Mouse (Mus musculus) G1E (cell line): ENCODE results near the gene Dcpp1. TPM values are rescaled to one million over a fixed set of nuclear protein-coding genes. Genes with fewer than 3 reads are reported as not detected.
"Not testable (repeated sequence)": the region's sequence is repeated elsewhere in the genome, so short reads cannot be mapped to it uniquely, and the experiment has no call there.

Experiments used
- ATAC-seq: 2 replicates; pipeline ENCODE4 v1.8.0; 2016; ENCODE audit warnings: mild to moderate bottlenecking; ENCODE audit not compliant: insufficient number of reproducible peaks, poor library complexity, low FRiP score, severe bottlenecking; ENCODE audit errors: extremely low read depth
- DNase-seq: peaks from one replicate; pipeline ENCODE4 v3.0.0; 2012; ENCODE audit warnings: low spot score
- H3K27me3 ChIP-seq: 2 replicates; pipeline ENCODE4 v1.6.1; 2012; ENCODE audit warnings: mild to moderate bottlenecking, low read length, inconsistent platforms; ENCODE audit not compliant: insufficient read depth
- H3K36me3 ChIP-seq: replicated peaks from 2 replicates; pipeline ENCODE3; 2012; ENCODE audit warnings: mild to moderate bottlenecking, inconsistent platforms
- H3K4me1 ChIP-seq: 2 replicates; pipeline ENCODE4 v1.6.1; 2012; ENCODE audit warnings: low read depth, low read length, inconsistent platforms, mixed read lengths; ENCODE audit not compliant: insufficient read depth
- H3K4me3 ChIP-seq: 2 replicates; pipeline ENCODE4 v1.5.1; 2012; ENCODE audit warnings: low read depth, mild to moderate bottlenecking, inconsistent platforms, low read length, moderate library complexity, mixed read lengths
- H3K9me3 ChIP-seq: replicated peaks from 2 replicates; pipeline ENCODE4 v1.6.1; 2012; ENCODE audit warnings: inconsistent platforms
- CTCF ChIP-seq: IDR thresholded peaks from 2 replicates; pipeline ENCODE4 v1.5.1; 2012; ENCODE audit warnings: low read depth, low read length, inconsistent platforms, mixed read lengths
- GATA1 ChIP-seq: IDR thresholded peaks from 2 replicates; pipeline ENCODE4 v1.6.1; 2012; ENCODE audit warnings: borderline replicate concordance, low read length, inconsistent platforms, mixed read lengths
- GATA2 ChIP-seq: IDR thresholded peaks from 2 replicates; pipeline ENCODE4 v1.6.1; 2012; ENCODE audit warnings: low read depth, low read length, inconsistent platforms, borderline replicate concordance
- POLR2AphosphoS5 ChIP-seq: IDR thresholded peaks from 2 replicates; pipeline ENCODE4 v1.6.1; 2012; ENCODE audit warnings: low read depth, low read length, inconsistent platforms; ENCODE audit not compliant: insufficient replicate concordance
- TAL1 ChIP-seq: conservative IDR thresholded peaks from 2 replicates; pipeline ENCODE4 v1.6.1; 2012; ENCODE audit warnings: low read depth, low read length, inconsistent platforms, mixed read lengths
- polyA plus RNA-seq: library from polyadenylated mRNA; stranded (reverse); fragments of >175 nt; gene quantifications from 2 replicates; pipeline ENCODE4 v1.2.3, GENCODE M21; 2012
- total RNA-seq, 2 experiments: library from RNA; stranded (forward) in 1 of 2; stranded (reverse) in 1 of 2; fragments of 200-1000 nt in 1 of 2; fragments of >200 nt in 1 of 2; fragmentation: Nextera tagmentation in 1 of 2; gene quantifications; 2 replicates each; pipeline ENCODE4 v1.2.3; 2014 to 2017

Gene Dcpp1
- total RNA-seq (2014; fragmentation: Nextera tagmentation), result not detected in 2 replicates
- total RNA-seq (2017), result not detected in 2 replicates
- polyA plus RNA-seq, result not detected in 2 replicates

- not testable (repeated sequence) for H3K27me3 ChIP-seq, H3K4me1 ChIP-seq, DNase-seq, H3K36me3 ChIP-seq, ATAC-seq, H3K4me3 ChIP-seq, H3K9me3 ChIP-seq
Observed at GRCm38 (mm10) chr17:23880576-23880975, at the start of gene Dcpp1, which contains the start of gene Dcpp2. Gene Dcpp1 (plus strand): TSS chr17:23880876. Gene Dcpp2 (plus strand): TSS chr17:23880880.

GRCm38 (mm10) chr17:23831201-23831600 is 49.5 kb upstream of the Dcpp1 start:
- no peak for DNase-seq
- Histone ChIP-seq H3K36me3 (peaks cover 14% of the 10 kb centered on the region), H3K27me3 (peaks cover 32% of the 10 kb centered on the region), H3K4me3 (no peak overlapping the region), H3K4me1 (peaks cover 31% of the 10 kb centered on the region), H3K9me3 (no peaks in the 10 kb centered on the region)
- no peak for TF ChIP-seq TAL1
- TF ChIP-seq GATA1, result no peak
- TF ChIP-seq CTCF, result no peak
- no peak for TF ChIP-seq GATA2
- TF ChIP-seq POLR2AphosphoS5, result no peak
- no peak for ATAC-seq

- no peak for ATAC-seq
- TF ChIP-seq POLR2AphosphoS5 (no peak), TAL1 (no peak), GATA1 (no peak), GATA2 (no peak), CTCF (no peak)
- no peak for DNase-seq
- Histone ChIP-seq H3K4me1 (peaks cover 8% of the 10 kb centered on the region), H3K9me3 (no peaks in the 10 kb centered on the region), H3K4me3 (no peak within 1 kb of the TSS), H3K27me3 (peaks cover 51% of the 10 kb centered on the region), H3K36me3 (no peaks in the 10 kb centered on the region)
Observed at GRCm38 (mm10) chr17:23836006-23836575, 44.6 kb upstream of the Dcpp1 start, which contains the start of gene Prss33. Gene Prss33 (minus strand): TSS chr17:23836056.

DNA sequence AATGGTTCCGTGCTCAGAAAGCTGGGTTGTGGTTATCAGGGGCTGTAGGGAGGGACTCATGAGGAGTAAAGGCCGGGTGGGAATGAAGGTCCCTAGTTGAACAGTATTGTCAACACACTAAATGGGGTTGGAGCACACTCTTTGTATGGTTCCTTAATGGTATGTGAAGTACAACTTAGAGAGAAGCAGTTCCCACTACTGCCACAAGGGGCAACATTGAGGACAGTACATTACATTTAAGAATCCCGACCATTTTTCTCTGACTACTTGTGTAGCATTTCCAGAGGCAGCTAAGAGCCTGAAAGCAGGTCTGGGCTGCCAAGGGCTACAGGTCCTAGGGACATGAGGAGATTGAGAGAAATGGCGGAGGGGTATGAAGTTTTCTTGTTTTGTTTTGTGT is 39.5 kb upstream of the Dcpp1 start:
- DNase-seq (no peak), ATAC-seq (no peak)
- H3K9me3 ChIP-seq, result no peaks in the 10 kb centered on the region
- peaks cover 2% of the 10 kb centered on the region; the same call in 1 of the 2 replicates for H3K4me1 ChIP-seq
- H3K27me3 ChIP-seq, result peaks cover 28% of the 10 kb centered on the region
- H3K36me3 ChIP-seq, result no peaks in the 10 kb centered on the region
- no peak for TF ChIP-seq TAL1
- TF ChIP-seq CTCF, result peak; percentile 82
- H3K4me3 ChIP-seq, result no peak overlapping the region

- no peaks in the 10 kb centered on the region for H3K9me3 ChIP-seq
- no peak for ATAC-seq
- H3K4me3 ChIP-seq, result no peak overlapping the region
- H3K4me1 ChIP-seq, result no peaks in the 10 kb centered on the region
- H3K36me3 ChIP-seq, result no peaks in the 10 kb centered on the region
- DNase-seq, result no peak
- TF ChIP-seq CTCF, result no peak
- no peak for TF ChIP-seq GATA2
- TF ChIP-seq TAL1, result no peak
- TF ChIP-seq GATA1, result no peak
- no peak for TF ChIP-seq POLR2AphosphoS5
- peaks cover 13% of the 10 kb centered on the region for H3K27me3 ChIP-seq
Observed at GRCm38 (mm10) chr17:23843141-23843811, 37.4 kb upstream of the Dcpp1 start.

DNA sequence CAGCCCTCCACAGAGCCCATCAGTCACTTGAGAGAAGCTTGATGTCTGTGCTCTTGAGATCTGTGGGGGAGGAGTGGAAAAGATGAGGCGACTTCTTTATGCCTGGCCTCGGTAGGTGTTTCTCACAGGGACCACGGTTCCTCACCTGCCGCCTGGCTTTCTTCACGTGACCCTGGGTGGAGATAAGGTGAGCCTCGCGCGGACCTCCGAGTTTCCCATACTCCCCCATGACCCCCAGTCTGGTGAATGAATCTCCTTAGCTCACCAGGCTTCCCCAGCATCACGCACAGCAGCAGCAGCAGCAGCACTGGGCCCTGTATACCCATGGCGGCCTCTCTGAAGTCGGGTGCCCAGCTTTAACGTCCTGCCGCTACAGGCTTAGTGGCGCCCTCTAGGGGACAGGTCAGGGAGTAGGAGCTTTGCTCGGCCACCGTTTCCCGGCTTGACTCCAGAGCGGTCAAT is 36.8 kb upstream of the Dcpp1 start, which contains the start of the genes Prss32 and Prss41:
Gene Prss32 (plus strand): TSS at position 44 of the 462 bp plus-strand sequence.
Gene Prss41 (minus strand): TSS at position 361 of the 462 bp plus-strand sequence.
- Histone ChIP-seq H3K4me1 (no peaks in the 10 kb centered on the region), H3K4me3 (no peak within 1 kb of the TSS), H3K9me3 (no peaks in the 10 kb centered on the region), H3K36me3 (no peaks in the 10 kb centered on the region), H3K27me3 (peaks cover 13% of the 10 kb centered on the region)
- ATAC-seq, result no peak
- DNase-seq, result no peak
- TF ChIP-seq GATA2, result no peak
- TF ChIP-seq GATA1, result no peak
- TF ChIP-seq CTCF, result 0 out of 2 replicates have a peak, but pooled peaks have one; percentile 17
